Mouse (Mus musculus) liver, embryonic 14.5 days (tissue): Measurements from ENCODE around the gene Ier2.

Experiments
- CTCF ChIP-seq: IDR thresholded peaks from 2 replicates; pipeline ENCODE4 v1.5.1; 2016; ENCODE audit warnings: antibody characterized with exemption, low read depth, control low read depth
- EP300 ChIP-seq: IDR thresholded peaks from 2 replicates; pipeline ENCODE4 v1.6.1; 2016; ENCODE audit warnings: antibody characterized with exemption, low read depth

DNA sequence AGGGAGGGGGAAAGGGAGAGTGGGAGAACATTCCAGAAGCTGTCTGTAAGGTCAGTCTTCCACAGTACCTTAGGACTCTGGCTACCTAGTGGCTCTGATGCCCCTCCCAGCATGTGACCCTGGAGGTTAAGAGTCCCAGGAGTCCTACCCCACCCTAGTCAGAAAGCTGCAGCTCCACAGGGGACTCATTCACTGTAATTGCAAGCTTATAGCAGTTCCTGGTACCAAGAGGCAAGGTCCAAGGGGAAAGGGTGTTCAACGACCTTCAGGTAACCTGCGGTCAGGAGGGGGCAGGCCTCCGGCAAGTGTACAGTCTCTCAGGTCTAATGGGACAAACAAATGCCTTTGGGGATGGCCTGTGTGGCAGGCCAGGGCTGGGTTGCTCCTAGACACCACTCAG is 12.4 kb downstream of the Ier2 start:
- TF ChIP-seq CTCF (no peak), EP300 (no peak)
